Mouse (Mus musculus) midbrain, postnatal 0 days (tissue): ENCODE measurements around the gene Gm20388. TPM values are rescaled to one million over a fixed set of nuclear protein-coding genes. Genes with fewer than 3 reads are reported as not detected.

ENCODE experiments used
- ATAC-seq: fragments of 200-750 bp; cut with Nextera tagmentation; 2 replicates; pipeline ENCODE4 v1.8.0; 2017; ENCODE audit warnings: moderate number of reproducible peaks, mild to moderate bottlenecking, moderate TSS enrichment, moderate library complexity; ENCODE audit not compliant: low FRiP score
- DNase-seq: peaks from one replicate; pipeline ENCODE4 v3.0.0-alpha.2; 2015; ENCODE audit warnings: low spot score
- H3K27ac ChIP-seq: fragments of 300-500 bp; sonication (generic); 2 replicates; pipeline ENCODE4 v1.5.1; 2014; ENCODE audit warnings: low read depth, mild to moderate bottlenecking, low read length, mixed read lengths
- H3K27me3 ChIP-seq: fragments of 300-500 bp; sonication (generic); 2 replicates; pipeline ENCODE4 v1.6.1; 2014; ENCODE audit warnings: low read length, control low read depth, mixed read lengths; ENCODE audit not compliant: insufficient read depth
- H3K36me3 ChIP-seq: fragments of 300-500 bp; sonication (generic); 2 replicates; pipeline ENCODE4 v1.6.1; 2014; ENCODE audit warnings: low read length, control low read depth, mixed read lengths; ENCODE audit not compliant: insufficient read depth
- H3K4me1 ChIP-seq: fragments of 300-500 bp; sonication (generic); 2 replicates; pipeline ENCODE4 v1.6.1; 2014; ENCODE audit warnings: mild to moderate bottlenecking, control low read depth, antibody characterized with exemption, low read length, mixed read lengths; ENCODE audit not compliant: insufficient read depth
- H3K4me2 ChIP-seq: fragments of 300-500 bp; sonication (generic); 2 replicates; pipeline ENCODE4 v1.6.1; 2014; ENCODE audit warnings: low read depth, mild to moderate bottlenecking, low read length, mixed read lengths; ENCODE audit not compliant: poor library complexity, severe bottlenecking
- H3K4me3 ChIP-seq: fragments of 300-500 bp; sonication (generic); 2 replicates; pipeline ENCODE4 v1.5.1; 2014; ENCODE audit warnings: low read depth, mild to moderate bottlenecking, low read length, moderate library complexity
- H3K9ac ChIP-seq: fragments of 300-500 bp; sonication (generic); replicated peaks from 2 replicates; pipeline ENCODE4 v1.6.1; 2014; ENCODE audit warnings: mild to moderate bottlenecking, low read length, moderate library complexity, mixed read lengths; ENCODE audit not compliant: poor library complexity, severe bottlenecking
- H3K9me3 ChIP-seq: fragments of 300-500 bp; sonication (generic); 2 replicates; pipeline ENCODE4 v1.6.1; 2016; ENCODE audit warnings: low read length, control low read depth
- CTCF ChIP-seq: IDR thresholded peaks from 2 replicates; pipeline ENCODE4 v1.5.1; 2016; ENCODE audit warnings: antibody characterized with exemption, mild to moderate bottlenecking
- WGBS: fragments of 180-500 bp; shearing (Covaris S2); extraction: QIAGEN DNeasy Blood & Tissue Kit; methylation state at CpG from one replicate; pipeline ENCODE4 v1.1.7; 2014; 5-methylcytosine and 5-hydroxymethylcytosine counted together
- polyA plus RNA-seq: library from polyadenylated mRNA; unstranded; fragments of >200 nt; fragmentation: Nextera tagmentation; extraction: Ambion mirVana; gene quantifications from 2 replicates; pipeline ENCODE4 v1.2.1, GENCODE M21; 2015
- total RNA-seq: library from RNA; depleted of rRNA; stranded (reverse); fragments of >200 nt; gene quantifications from 2 replicates; pipeline ENCODE4 v1.2.3, GENCODE M21; 2014

Gm20388 gene
- total and polyA plus RNA-seq, 2 experiments from 2014 or later = 74.2 TPM; not detected in 1

- H3K27ac ChIP-seq = no peak overlapping the region
- ATAC-seq (peak; percentile 62), DNase-seq (peak; percentile 87)
- H3K4me1 ChIP-seq = peaks cover 4% of the 10 kb centered on the region; the same call in 1 of the 2 replicates
- H3K4me3 ChIP-seq = no peak overlapping the region
- TF ChIP-seq CTCF = peak; percentile 14; the same call in 1 of the 2 replicates
- WGBS = 55% methylated on average over 13 of the region's 13 CpGs
- H3K9me3 ChIP-seq = no peaks in the 10 kb centered on the region
- H3K4me2 ChIP-seq = no peak overlapping the region
- no peak overlapping the region for H3K9ac ChIP-seq
- no peaks in the 10 kb centered on the region for H3K36me3 ChIP-seq
- H3K27me3 ChIP-seq = no peaks in the 10 kb centered on the region
These were observed 359.8 kb downstream of the Gm20388 start for GRCm38 (mm10) chr8:120270449-120270848.

DNA sequence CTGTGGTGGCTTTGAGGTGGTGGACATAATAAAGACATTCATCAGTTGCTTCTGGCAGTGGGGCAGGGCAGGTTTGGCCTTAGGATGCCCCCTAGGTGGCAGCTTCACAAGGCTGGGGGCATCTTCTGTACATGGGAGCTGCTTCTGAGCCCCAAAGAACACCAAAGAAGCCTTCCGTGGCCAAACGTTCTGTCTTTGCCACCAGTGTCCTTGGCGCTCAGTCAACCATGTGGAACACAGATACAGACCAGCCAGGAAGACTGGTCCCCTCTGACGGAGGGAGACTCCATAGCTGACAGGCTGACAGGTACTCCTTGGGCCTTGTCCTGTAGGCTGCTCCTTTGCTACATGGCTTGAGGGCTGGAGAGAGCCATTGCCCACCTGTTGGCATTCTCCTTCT lies 362.8 kb downstream of the Gm20388 start:
- Histone ChIP-seq H3K4me3 (no peak overlapping the region), H3K4me2 (no peak overlapping the region), H3K4me1 (peaks cover 17% of the 10 kb centered on the region), H3K27ac (no peak overlapping the region), H3K9me3 (no peaks in the 10 kb centered on the region), H3K36me3 (no peaks in the 10 kb centered on the region), H3K27me3 (no peaks in the 10 kb centered on the region), H3K9ac (no peak overlapping the region)
- DNase-seq (no peak), ATAC-seq (no peak)
- WGBS = 79% methylated on average over 4 of the region's 4 CpGs
- no peak for TF ChIP-seq CTCF

DNA sequence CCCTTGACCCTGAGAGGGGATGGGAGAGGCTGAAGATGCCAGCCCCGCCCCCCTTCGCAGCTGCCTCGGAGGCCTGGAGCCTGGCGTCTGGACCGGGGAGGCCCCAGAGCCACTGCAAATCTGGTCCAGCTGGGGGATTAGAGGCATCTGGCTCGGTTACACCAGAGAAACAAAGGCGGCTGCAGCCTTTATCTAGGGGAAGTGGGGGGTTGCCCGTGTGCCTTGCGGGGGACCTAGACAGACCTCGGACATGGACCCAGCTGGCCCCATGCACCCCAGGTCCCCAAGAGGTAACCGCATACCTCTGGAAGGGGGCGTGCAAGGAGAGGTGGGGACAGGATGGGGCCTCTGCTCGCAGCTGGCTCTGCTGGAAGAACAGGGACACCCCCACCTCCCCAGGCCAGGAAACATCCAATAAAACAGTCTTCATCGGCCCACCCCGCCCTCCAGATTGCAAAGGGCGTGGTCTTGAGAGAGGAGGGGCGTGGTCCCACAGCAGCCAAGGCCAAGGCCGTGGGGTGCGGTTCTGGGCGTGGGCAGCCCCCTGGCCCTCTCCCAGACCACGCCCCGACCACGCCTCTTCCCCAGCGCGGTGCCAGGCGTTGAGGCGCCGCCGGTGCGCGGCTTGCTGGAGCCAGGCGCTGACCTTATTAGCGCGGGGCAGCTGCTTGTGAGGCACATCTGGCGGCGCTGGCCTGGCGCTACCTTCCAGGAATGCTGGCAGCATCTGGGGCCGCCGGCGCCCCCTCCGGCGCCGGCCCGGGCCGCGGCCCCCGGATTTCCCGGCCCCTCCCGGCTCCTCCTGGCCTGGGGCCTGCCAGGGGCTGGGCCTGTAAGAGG lies 365.6 kb downstream of the Gm20388 start:
- peaks cover 4% of the 10 kb centered on the region; the same call in 1 of the 2 replicates for H3K27me3 ChIP-seq
- H3K36me3 ChIP-seq = no peaks in the 10 kb centered on the region
- H3K4me3 ChIP-seq = peak overlapping the region; percentile 29
- H3K27ac ChIP-seq = 0 out of 2 replicates have a peak overlapping the region, but pooled peaks have one; percentile 9
- 4% methylated on average over 46 of the region's 49 CpGs for WGBS
- ATAC-seq (peak; percentile 19; the same call in 1 of the 2 replicates), DNase-seq (peak; percentile 65)
- peak overlapping the region; percentile 56 for H3K9ac ChIP-seq
- no peaks in the 10 kb centered on the region for H3K9me3 ChIP-seq
- peaks cover 14% of the 10 kb centered on the region for H3K4me1 ChIP-seq
- no peak for TF ChIP-seq CTCF
- peak overlapping the region; percentile 66 for H3K4me2 ChIP-seq

GRCm38 (mm10) chr8:120276891-120277426 lies 366.3 kb downstream of the Gm20388 start:
- no peaks in the 10 kb centered on the region for H3K36me3 ChIP-seq
- H3K27me3 ChIP-seq = peaks cover 4% of the 10 kb centered on the region; the same call in 1 of the 2 replicates
- ATAC-seq (no peak), DNase-seq (no peak)
- H3K9me3 ChIP-seq = no peaks in the 10 kb centered on the region
- H3K4me2 ChIP-seq = peak overlapping the region; percentile 66
- peak; percentile 49; the same call in 1 of the 2 replicates for TF ChIP-seq CTCF
- H3K4me1 ChIP-seq = peaks cover 14% of the 10 kb centered on the region
- H3K27ac ChIP-seq = no peak overlapping the region
- H3K9ac ChIP-seq = peak overlapping the region; percentile 56
- peak overlapping the region; percentile 29 for H3K4me3 ChIP-seq
- WGBS = 21% methylated on average over 16 of the region's 16 CpGs

- H3K36me3 ChIP-seq = no peaks in the 10 kb centered on the region
- WGBS = 75% methylated on average over 14 of the region's 14 CpGs
- no peak overlapping the region for H3K27ac ChIP-seq
- ATAC-seq (no peak), DNase-seq (no peak)
- H3K9me3 ChIP-seq = no peaks in the 10 kb centered on the region
- TF ChIP-seq CTCF = no peak
- H3K4me1 ChIP-seq = peaks cover 14% of the 10 kb centered on the region
- H3K9ac ChIP-seq = no peak overlapping the region
- H3K27me3 ChIP-seq = peaks cover 4% of the 10 kb centered on the region; the same call in 1 of the 2 replicates
- H3K4me3 ChIP-seq = no peak overlapping the region
- no peak overlapping the region for H3K4me2 ChIP-seq
These were observed 367.4 kb downstream of the Gm20388 start for GRCm38 (mm10) chr8:120278009-120278408.

GRCm38 (mm10) chr8:120279418-120279817 lies 368.8 kb downstream of the Gm20388 start:
- 85% methylated on average over 7 of the region's 8 CpGs for WGBS
- no peak for DNase-seq
- no peak for ATAC-seq
- Histone ChIP-seq H3K36me3 (no peaks in the 10 kb centered on the region), H3K27me3 (peaks cover 4% of the 10 kb centered on the region; the same call in 1 of the 2 replicates), H3K27ac (no peak overlapping the region), H3K4me2 (no peak overlapping the region), H3K9ac (no peak overlapping the region), H3K4me1 (peaks cover 20% of the 10 kb centered on the region), H3K9me3 (no peaks in the 10 kb centered on the region), H3K4me3 (no peak overlapping the region)
- TF ChIP-seq CTCF = no peak
